Mouse (Mus musculus) small intestine, adult 2 months (tissue): Measurements from ENCODE around the gene C130050O18Rik.

ENCODE experiments used
- CTCF ChIP-seq: fragments of 200-500 bp; IDR thresholded peaks from 2 replicates; pipeline ENCODE4 v1.5.1; 2012; ENCODE audit warnings: low read depth, mild to moderate bottlenecking, control low read depth, inconsistent platforms, low read length, moderate library complexity, mixed read lengths; ENCODE audit not compliant: insufficient replicate concordance, insufficient read length; ENCODE audit errors: extremely low read depth
- POLR2A ChIP-seq: fragments of 200-500 bp; IDR thresholded peaks from 2 replicates; pipeline ENCODE4 v1.6.1; 2012; ENCODE audit warnings: low read depth, mild to moderate bottlenecking, control low read depth, inconsistent platforms, low read length, moderate library complexity

DNA sequence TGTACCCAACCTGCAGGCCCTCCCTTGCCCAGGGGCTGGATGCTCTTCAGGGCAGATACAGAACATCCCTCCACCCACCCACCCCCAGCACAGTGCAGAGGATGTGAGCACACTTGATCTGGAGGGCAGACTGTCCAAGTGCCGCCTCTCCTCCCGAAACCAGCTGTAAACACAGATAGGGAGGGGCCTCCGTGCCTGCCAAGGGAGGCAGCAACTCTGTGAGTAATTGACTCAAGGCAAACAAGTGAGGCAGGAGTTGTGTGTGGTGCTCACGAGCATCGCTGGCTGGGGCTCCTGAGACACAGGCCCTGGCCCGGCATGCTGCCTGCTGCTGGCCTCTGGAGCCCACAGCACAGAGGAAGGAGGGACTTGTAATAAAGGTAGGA is 15.4 kb upstream of the C130050O18Rik start:
- TF ChIP-seq CTCF (no peak), POLR2A (no peak)
